Mouse (Mus musculus) heart, postnatal 4 days (tissue): ENCODE measurements at regions not wholly inside any gene's neighbourhood (a gene's known extent, or its start where the extent isn't known, plus 50 kb on each side); places are given as distances from the start of the nearest gene placed in this dataset.

ENCODE experiments used
- DNase-seq: peaks from one replicate; pipeline ENCODE4 v3.0.0; 2021

- no peak for DNase-seq
These were observed 403.5 kb downstream of the Plk2 start for GRCm38 (mm10) chr13:110798313-110798712.

GRCm38 (mm10) chr13:110802841-110803240 is 408.0 kb downstream of the Plk2 start:
- no peak for DNase-seq

- no peak for DNase-seq
These were observed 417.6 kb downstream of the Plk2 start for GRCm38 (mm10) chr13:110812401-110812800.

DNA sequence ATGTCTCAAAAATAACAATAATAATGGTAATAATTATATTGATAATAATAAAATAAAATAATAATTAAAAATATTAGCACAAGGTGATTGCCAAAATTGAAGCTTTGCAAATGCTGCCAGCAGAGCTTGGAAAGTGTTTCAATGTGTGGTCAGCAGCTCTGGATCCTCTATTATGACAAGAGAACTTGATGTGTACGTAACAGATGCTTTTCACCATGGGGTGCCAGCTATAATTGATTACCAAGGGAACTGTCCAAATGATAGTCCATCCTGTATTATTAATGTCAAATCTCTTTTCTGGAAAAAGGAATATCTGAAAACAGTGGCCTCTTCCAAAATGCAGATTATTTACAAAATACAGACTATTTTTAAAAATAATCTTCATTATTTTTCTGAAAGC is 419.2 kb downstream of the Plk2 start:
- no peak for DNase-seq

DNA sequence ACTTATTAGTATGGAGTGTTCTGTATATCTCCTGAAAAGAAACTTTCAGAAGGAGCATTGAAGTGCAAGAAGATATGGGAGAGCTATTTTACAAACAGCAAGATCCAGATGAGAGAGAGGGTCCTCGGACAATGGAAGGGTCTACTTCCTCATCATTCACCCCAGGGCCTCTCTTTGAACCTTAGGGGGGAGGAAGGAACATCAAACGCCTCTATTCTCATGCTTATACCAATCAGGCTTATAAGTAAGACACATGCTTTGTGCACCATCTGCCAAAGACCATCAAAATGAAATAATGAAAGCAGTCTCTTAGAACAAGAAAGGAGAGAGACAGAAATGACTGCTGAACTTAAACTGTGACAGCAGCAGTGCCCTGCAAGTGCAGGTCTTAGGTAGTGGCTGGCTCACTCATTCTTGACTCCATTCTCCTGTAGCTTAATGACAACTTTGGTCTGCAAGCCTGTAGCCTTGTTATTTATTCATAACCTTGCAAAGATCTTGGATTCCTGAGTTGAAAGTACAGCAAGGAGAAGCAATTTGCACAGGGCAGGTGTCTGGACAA is 424.5 kb downstream of the Plk2 start:
- DNase-seq = no peak

DNA sequence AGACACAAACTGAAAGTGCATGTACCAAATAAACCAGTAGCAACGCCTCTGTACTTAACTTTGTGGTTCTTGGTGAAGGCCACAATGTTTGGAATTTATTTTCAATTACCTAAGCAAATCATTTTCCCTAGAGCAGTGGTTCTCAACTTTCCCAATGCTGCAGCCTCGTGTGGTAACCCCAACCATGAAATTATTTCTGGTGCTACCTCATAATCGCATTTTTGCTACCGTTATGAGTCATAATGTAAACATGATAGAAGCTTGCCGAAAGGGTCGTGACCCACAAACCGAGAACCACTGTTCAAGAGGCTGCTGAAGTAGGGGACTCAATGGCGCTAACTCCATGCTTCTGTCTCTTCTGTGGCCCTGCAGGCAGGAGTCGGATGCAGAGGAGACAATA is 429.9 kb upstream of the Actbl2 start:
- DNase-seq = no peak

DNA sequence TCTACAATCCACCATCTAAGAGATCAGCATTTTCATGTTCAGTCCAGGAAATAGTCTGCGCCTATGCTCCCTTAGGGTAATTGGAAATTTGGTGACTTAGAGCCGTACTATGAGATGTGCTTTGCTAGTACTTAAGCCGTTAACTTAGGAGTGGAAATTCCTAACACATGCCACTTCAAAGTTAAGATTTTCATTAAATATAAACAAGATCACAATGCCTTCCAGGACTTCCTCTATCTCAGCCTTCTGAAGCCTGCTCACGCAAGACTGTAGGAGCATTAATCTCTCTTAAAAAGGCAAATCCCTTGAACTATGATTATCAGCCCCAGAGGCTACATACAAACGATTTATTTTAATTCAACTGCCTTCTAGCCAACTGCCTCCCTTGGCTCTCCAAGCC is 422.4 kb upstream of the Actbl2 start:
- DNase-seq = no peak

DNA sequence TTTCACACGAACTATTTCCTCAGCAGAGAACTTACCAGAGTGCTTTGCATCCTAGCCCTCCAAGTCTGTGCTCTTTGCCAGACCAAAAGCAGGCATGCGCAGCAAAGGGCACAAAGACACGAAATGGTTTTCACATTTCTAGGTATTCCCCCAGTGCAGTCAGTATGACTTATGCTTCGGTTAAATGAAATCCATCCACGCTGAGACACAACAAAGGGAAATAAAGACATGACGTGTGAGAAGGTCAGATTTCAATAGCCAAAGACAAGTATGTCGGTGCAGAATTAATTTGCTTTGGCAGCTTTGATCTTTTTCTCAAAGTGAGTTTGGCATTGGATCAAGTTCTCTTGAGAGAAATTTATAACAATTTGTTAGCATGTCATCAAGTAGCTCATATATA is 417.9 kb upstream of the Actbl2 start:
- no peak for DNase-seq

DNA sequence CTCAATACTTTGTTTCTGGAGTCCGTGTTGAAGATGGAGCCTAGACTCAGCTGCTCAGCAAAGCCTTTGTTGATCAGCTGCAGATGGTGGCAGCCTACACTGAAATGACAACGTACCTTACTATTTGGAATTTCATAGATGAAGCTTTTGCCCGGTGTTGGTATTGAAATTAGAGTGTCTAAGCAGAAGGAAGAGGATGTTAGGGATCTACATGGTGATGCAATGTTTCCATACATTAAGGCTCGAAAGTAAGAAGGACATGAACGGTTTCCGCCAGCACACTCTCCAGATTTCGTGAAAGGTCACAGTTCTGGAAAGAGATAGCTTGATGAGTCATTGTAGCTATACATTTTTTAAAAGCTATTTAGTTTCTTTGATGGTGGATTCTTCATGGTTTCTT is 412.9 kb upstream of the Actbl2 start:
- no peak for DNase-seq

DNA sequence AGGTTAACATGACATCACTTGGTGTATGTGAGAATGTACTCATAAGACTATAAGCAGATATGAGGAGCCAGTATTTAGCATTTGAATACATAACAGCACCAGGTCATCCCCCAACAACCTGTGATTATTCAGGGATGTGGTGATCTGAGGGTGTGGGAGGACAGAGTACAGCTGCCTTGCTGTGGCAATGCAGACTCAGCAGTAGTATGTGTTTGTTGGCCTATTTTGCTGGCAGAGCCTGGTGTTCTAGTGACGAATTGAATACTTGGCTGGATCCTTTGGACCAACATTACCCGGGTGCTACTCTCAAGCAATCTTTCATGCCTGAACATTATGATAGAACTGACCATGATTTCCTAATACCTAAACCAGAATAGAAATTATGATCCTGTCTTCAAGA is 409.1 kb upstream of the Actbl2 start:
- DNase-seq = peak; percentile 10

DNA sequence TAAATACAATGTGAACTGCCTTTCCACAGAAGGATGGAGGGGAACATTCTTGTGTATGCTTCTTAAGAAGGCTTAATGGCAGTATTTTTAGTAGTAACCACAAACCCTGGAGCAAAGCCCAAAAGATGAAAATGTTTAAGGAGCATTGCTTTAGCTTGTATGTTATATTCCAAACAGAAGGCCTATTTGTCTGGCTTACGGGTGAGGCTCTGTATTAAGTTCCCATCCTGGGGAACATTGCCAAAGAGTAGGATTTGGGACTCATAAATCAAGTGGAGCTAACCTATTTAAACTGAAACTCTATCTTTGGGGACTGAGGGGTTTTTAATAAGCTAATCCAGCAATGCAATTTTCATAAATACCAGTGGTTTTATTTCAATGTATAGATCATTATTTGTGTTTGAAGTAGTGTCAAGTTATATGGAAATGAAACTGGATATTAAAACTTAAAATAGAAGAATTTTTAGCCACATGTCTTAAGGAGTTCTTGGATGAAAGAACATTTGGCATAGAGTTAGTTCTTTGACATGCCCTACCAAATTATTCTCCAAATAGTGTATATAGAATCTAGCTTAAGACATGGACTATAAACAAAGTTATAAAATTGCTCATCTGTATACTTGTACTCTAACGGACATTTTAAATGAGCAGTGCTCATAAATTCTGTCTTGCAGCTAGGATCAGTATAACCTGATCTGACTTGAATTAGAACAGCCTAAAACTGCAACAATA is 401.7 kb upstream of the Actbl2 start:
- DNase-seq = no peak

DNA sequence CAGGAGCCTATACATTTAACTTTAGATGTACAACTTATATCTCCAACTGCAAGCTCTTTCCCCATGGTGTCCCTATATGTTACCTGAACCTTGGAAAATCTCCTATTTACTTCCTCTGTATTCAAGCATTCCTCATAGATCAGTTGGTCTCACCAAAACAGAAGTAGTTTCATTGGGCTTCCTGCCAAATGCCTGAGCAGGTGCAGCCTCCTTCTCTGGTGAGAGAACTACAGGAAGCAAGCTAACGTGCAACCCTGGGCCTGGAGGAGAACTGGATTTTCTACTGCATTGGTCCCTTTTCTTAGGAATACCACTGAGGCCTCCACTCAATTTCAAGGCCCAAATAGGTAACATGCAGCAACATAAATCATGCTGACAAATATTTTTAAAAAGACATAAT is 400.6 kb upstream of the Actbl2 start:
- no peak for DNase-seq

DNA sequence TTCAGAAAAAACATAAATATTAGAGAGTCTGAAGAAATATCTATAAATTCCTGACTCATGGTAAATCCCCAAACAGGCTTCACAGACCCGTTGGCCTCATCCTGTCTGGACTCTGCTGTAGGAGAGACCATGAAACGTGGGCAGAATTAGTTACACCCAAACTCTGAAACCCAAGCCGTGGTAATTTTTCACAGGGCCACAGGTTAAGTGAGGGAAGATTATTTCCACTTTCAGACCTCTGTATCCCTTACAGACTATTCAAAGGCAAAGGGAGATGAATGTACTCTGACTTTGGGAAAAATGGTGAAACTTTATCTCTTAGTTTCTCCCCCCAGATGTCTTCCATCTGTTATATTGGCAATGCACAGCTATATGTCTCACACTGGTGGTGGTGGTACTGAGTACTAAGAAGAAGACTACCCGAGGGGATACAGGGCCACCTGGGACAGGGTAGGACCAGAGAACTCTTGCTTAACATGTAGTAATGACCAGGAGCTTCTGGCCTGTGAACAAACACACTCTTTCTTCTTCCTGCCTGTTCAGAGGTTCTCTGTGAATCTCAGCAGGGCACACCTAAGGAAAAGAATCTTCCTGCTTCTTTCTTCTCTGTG is 388.8 kb upstream of the Actbl2 start:
- DNase-seq = no peak

GRCm38 (mm10) chr13:110866713-110867112 is 388.1 kb upstream of the Actbl2 start:
- peak; percentile 17 for DNase-seq

- DNase-seq = no peak
These were observed 383.6 kb upstream of the Actbl2 start for GRCm38 (mm10) chr13:110871125-110871775.

DNA sequence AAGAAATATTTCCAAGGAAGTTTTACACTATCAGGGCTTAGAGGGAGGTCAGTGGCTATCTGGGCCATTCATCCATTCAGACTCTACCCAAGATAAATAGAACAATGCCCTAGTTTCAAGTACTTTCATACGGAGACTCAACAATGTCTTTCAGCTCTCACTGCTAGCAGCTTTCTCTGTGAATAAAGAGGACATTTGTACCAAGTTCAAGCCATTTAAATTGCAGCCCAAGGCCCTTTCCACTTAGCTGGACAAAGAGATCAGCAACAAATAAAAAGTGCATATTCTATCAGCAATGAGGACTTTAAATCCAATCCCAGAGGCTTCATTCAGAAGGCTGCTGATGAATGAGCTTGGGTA is 383.1 kb upstream of the Actbl2 start:
- DNase-seq = no peak

- no peak for DNase-seq
These were observed 373.2 kb upstream of the Actbl2 start for GRCm38 (mm10) chr13:110881573-110881972.

DNA sequence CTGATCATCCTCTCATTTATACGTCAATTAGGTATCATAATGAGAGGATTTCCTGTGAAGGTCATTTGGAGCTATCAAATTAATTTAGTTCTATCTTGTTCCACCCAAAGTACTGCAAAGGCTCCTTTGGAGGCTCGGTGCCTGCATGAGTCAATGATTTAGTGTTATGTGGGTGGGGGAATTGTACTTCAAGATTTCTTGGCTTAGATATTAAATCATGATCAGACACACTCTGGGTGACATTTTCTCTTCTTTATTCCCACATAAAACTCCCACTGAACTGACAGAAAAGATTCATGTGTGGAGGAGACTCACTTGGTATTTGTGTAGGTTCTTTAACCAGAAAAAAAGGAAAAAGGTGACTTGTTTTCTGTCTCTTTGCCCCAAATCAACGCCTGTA is 372.6 kb upstream of the Actbl2 start:
- DNase-seq = no peak

DNA sequence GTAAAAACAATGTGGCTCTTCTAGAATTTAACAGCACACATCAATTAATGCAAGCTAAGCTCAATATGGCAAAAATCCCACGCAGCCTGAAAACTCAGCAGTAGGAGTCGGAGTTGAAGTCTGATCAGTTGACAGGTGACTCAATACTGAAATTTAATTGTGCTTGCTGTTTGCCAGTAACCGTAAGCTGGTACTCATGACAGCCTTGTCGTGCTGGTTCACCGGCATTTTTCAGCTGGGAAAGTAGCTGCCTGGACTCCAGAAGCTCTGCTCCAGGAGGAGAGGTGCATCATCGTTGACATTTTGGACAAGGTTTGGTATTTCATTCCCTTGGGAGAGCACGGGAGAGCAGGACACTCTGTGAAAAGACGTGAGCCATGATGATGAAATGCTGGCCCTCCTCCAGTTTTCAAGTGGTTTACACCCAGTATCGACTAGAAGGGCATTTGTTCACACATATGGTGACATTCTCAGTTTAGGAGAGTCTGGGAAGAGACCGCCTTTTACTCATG is 372.1 kb upstream of the Actbl2 start:
- peak; percentile 37 for DNase-seq

- peak; percentile 39 for DNase-seq
These were observed 360.9 kb upstream of the Actbl2 start for GRCm38 (mm10) chr13:110893909-110894308.

DNA sequence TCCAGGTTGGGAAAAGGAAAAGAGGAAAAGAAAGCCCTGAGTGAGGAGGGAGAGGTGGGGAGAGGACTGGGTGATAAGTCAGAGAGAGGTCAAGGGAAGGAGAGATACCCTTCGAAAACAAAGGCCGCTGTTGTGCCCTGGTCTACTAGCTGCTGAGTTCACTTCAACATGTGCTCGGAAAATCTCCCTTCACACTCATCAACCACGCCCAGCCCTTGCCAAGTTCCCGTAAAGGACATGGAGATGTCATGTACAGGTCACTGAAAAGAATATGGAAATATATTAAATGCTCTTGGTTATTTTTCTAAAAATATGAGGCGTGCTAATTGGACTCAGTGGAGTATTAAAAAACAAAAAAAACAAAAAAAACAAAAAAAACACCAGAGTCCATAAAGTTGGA is 359.5 kb upstream of the Actbl2 start:
- DNase-seq = peak; percentile 20

DNA sequence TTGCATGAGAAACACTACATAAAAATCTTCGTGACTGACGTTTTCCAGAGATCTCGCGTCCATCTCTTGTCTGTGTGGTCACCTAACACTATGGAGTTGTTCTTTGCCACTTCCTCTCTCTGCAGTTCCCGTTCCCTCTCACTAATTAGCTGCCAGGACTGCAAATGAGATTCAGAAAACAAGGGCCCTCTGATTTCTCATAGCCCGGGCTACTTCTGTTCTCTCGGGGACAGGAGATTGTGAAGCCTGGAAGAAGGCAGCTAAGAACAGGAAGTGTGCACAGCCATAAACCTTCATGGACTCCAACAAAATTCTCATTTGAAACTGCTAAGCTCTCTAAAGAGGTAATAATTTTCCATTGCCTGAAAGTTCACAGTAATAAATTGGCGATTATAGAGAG is 358.9 kb upstream of the Actbl2 start:
- no peak for DNase-seq

GRCm38 (mm10) chr13:110897621-110898020 is 357.2 kb upstream of the Actbl2 start:
- peak; percentile 19 for DNase-seq
